Mouse (Mus musculus): Measurements from ENCODE around the gene Gm28048. TPM values are rescaled to one million over a fixed set of nuclear protein-coding genes. Genes with fewer than 3 reads are reported as not detected.

Gene Gm28048
- polyA plus RNA-seq, 1 experiment from 2014 or later: 6.7 TPM

GRCm38 (mm10) chr11:22985510-22985909, 3.6 kb upstream of the Gm28048 start:
- H3K9ac ChIP-seq: no peak overlapping the region
- H3K27me3 ChIP-seq: no peaks in the 10 kb centered on the region
- H3K4me3 ChIP-seq: no peak overlapping the region
- no peak overlapping the region for H3K4me2 ChIP-seq
- peaks cover 23% of the 10 kb centered on the region for H3K4me1 ChIP-seq (replicated peaks)
- WGBS: 81% methylated on average over 3 of the region's 3 CpGs
- no peaks in the 10 kb centered on the region for H3K36me3 ChIP-seq
- H3K9me3 ChIP-seq: no peaks in the 10 kb centered on the region
- no peak overlapping the region for H3K27ac ChIP-seq (replicated peaks)
- ATAC-seq (ENCODE audit: low read depth): no peak

- H3K4me1 ChIP-seq (replicated peaks): peaks cover 39% of the 10 kb centered on the region
- peak overlapping the region; percentile 95; the same call in 1 of the 2 replicates for H3K27ac ChIP-seq (replicated peaks)
- no peaks in the 10 kb centered on the region for H3K9me3 ChIP-seq
- WGBS: 77% methylated on average over 6 of the region's 6 CpGs
- H3K9ac ChIP-seq: no peak overlapping the region
- peak overlapping the region; percentile 84 for H3K4me2 ChIP-seq
- H3K27me3 ChIP-seq: no peaks in the 10 kb centered on the region
- peaks cover 6% of the 10 kb centered on the region for H3K36me3 ChIP-seq
- ATAC-seq (ENCODE audit: low read depth): no peak
- peak overlapping the region; percentile 65; the same call in 1 of the 2 replicates for H3K4me3 ChIP-seq
These were observed 956 bp upstream of the Gm28048 start for GRCm38 (mm10) chr11:22982846-22983245.

GRCm38 (mm10) chr11:22981543-22981950, 343 bp downstream of the Gm28048 start:
- H3K27me3 ChIP-seq: no peaks in the 10 kb centered on the region
- H3K9me3 ChIP-seq: no peaks in the 10 kb centered on the region
- H3K36me3 ChIP-seq: peaks cover 19% of the 10 kb centered on the region
- peak overlapping the region; percentile 65 for H3K4me3 ChIP-seq
- H3K27ac ChIP-seq (replicated peaks): peak overlapping the region; percentile 95
- ATAC-seq (ENCODE audit: low read depth): peak; percentile 59
- H3K4me1 ChIP-seq (replicated peaks): peaks cover 52% of the 10 kb centered on the region
- peak overlapping the region; percentile 78 for H3K9ac ChIP-seq
- H3K4me2 ChIP-seq: peak overlapping the region; percentile 84
- 3% methylated on average over 12 of the region's 12 CpGs for WGBS

GRCm38 (mm10) chr11:22981041-22981440, 849 bp downstream of the Gm28048 start:
- Histone ChIP-seq H3K27me3 (no peaks in the 10 kb centered on the region), H3K9ac (peak overlapping the region; percentile 78), H3K27ac (replicated peaks) (no peak overlapping the region), H3K4me3 (peak overlapping the region; percentile 65), H3K4me1 (replicated peaks) (peaks cover 57% of the 10 kb centered on the region), H3K4me2 (peak overlapping the region; percentile 84), H3K9me3 (no peaks in the 10 kb centered on the region), H3K36me3 (peaks cover 23% of the 10 kb centered on the region)
- 43% methylated on average over 4 of the region's 4 CpGs for WGBS
- ATAC-seq (ENCODE audit: low read depth): peak; percentile 9; the same call in 1 of the 2 replicates

- ATAC-seq (ENCODE audit: low read depth): no peak
- no peaks in the 10 kb centered on the region for H3K9me3 ChIP-seq
- H3K36me3 ChIP-seq: peaks cover 26% of the 10 kb centered on the region
- H3K4me3 ChIP-seq: no peak overlapping the region
- H3K4me1 ChIP-seq (replicated peaks): peaks cover 72% of the 10 kb centered on the region
- no peak overlapping the region for H3K9ac ChIP-seq
- no peak overlapping the region for H3K4me2 ChIP-seq
- no peaks in the 10 kb centered on the region for H3K27me3 ChIP-seq
- whole genome bisulfite sequencing: 85% methylated on average over 1 of the region's 1 CpGs
- no peak overlapping the region for H3K27ac ChIP-seq (replicated peaks)
These were observed 2.7 kb downstream of the Gm28048 start for GRCm38 (mm10) chr11:22979221-22979620.

GRCm38 (mm10) chr11:22978711-22979110, 3.2 kb downstream of the Gm28048 start:
- 26% methylated on average over 1 of the region's 1 CpGs for WGBS

GRCm38 (mm10) chr11:22978215-22978614, 3.7 kb downstream of the Gm28048 start:
- no peak for ATAC-seq (ENCODE audit: low read depth)
- H3K9ac ChIP-seq: no peak overlapping the region
- H3K27ac ChIP-seq (replicated peaks): no peak overlapping the region
- 0 out of 2 replicates have a peak, but pooled peaks cover 8% of the 10 kb centered on the region for H3K9me3 ChIP-seq
- H3K4me1 ChIP-seq (replicated peaks): peaks cover 77% of the 10 kb centered on the region
- H3K36me3 ChIP-seq: peaks cover 36% of the 10 kb centered on the region
- H3K4me3 ChIP-seq: no peak overlapping the region
- H3K4me2 ChIP-seq: no peak overlapping the region
- no peaks in the 10 kb centered on the region for H3K27me3 ChIP-seq
- 96% methylated on average over 3 of the region's 3 CpGs for WGBS

More at GRCm38 (mm10) chr11:22978711-22979110, 3.2 kb downstream of the Gm28048 start:
- H3K4me2 ChIP-seq: no peak overlapping the region
- peaks cover 77% of the 10 kb centered on the region for H3K4me1 ChIP-seq (replicated peaks)
- no peak overlapping the region for H3K27ac ChIP-seq (replicated peaks)
- no peaks in the 10 kb centered on the region for H3K27me3 ChIP-seq
- no peak for ATAC-seq (ENCODE audit: low read depth)
- H3K36me3 ChIP-seq: peaks cover 31% of the 10 kb centered on the region
- no peak overlapping the region for H3K4me3 ChIP-seq
- 0 out of 2 replicates have a peak, but pooled peaks cover 3% of the 10 kb centered on the region for H3K9me3 ChIP-seq
- H3K9ac ChIP-seq: no peak overlapping the region

GRCm38 (mm10) chr11:22973599-22973998, 8.3 kb downstream of the Gm28048 start:
- peaks cover 33% of the 10 kb centered on the region for H3K9me3 ChIP-seq
- H3K4me2 ChIP-seq: peak overlapping the region; percentile 72
- 46% methylated on average over 14 of the region's 14 CpGs for WGBS
- H3K9ac ChIP-seq: peak overlapping the region; percentile 73
- peak overlapping the region; percentile 82 for H3K27ac ChIP-seq (replicated peaks)
- peaks cover 39% of the 10 kb centered on the region for H3K36me3 ChIP-seq
- no peak for ATAC-seq (ENCODE audit: low read depth)
- H3K4me3 ChIP-seq: peak overlapping the region; percentile 60
- peaks cover 43% of the 10 kb centered on the region for H3K4me1 ChIP-seq (replicated peaks)
- H3K27me3 ChIP-seq: no peaks in the 10 kb centered on the region

GRCm38 (mm10) chr11:22972746-22973526, 9.0 kb downstream of the Gm28048 start:
- H3K27ac ChIP-seq (replicated peaks): peak overlapping the region; percentile 82
- H3K36me3 ChIP-seq: peaks cover 35% of the 10 kb centered on the region
- ATAC-seq (ENCODE audit: low read depth): peak; percentile 69
- no peaks in the 10 kb centered on the region for H3K27me3 ChIP-seq
- peak overlapping the region; percentile 72 for H3K4me2 ChIP-seq
- peak overlapping the region; percentile 60 for H3K4me3 ChIP-seq
- peak overlapping the region; percentile 73 for H3K9ac ChIP-seq
- peaks cover 33% of the 10 kb centered on the region for H3K9me3 ChIP-seq
- WGBS: 48% methylated on average over 43 of the region's 46 CpGs
- peaks cover 39% of the 10 kb centered on the region for H3K4me1 ChIP-seq (replicated peaks)

GRCm38 (mm10) chr11:22971835-22972709, 9.8 kb downstream of the Gm28048 start, which contains the start of gene Zrsr1:
Gene Zrsr1, plus strand, starts transcription at chr11:22972005.
- H3K4me2 ChIP-seq: peak within 1 kb of the TSS; percentile 70
- H3K4me1 ChIP-seq (replicated peaks): peaks cover 30% of the 10 kb centered on the region
- H3K4me3 ChIP-seq: peak within 1 kb of the TSS; percentile 60
- H3K27me3 ChIP-seq: no peaks in the 10 kb centered on the region
- WGBS: 54% methylated on average over 56 of the region's 56 CpGs
- H3K9me3 ChIP-seq: peaks cover 41% of the 10 kb centered on the region
- H3K9ac ChIP-seq: peak within 1 kb of the TSS; percentile 72
- peaks cover 27% of the 10 kb centered on the region for H3K36me3 ChIP-seq
- H3K27ac ChIP-seq (replicated peaks): peak within 1 kb of the TSS; percentile 81
- peak; percentile 85 for ATAC-seq (ENCODE audit: low read depth)

- H3K4me2 ChIP-seq: no peak overlapping the region
- H3K36me3 ChIP-seq: peaks cover 22% of the 10 kb centered on the region
- no peak overlapping the region for H3K9ac ChIP-seq
- H3K9me3 ChIP-seq: peaks cover 45% of the 10 kb centered on the region
- peaks cover 15% of the 10 kb centered on the region for H3K4me1 ChIP-seq (replicated peaks)
- WGBS: 100% methylated on average over 1 of the region's 1 CpGs
- no peak overlapping the region for H3K27ac ChIP-seq (replicated peaks)
- ATAC-seq (ENCODE audit: low read depth): no peak
- no peaks in the 10 kb centered on the region for H3K27me3 ChIP-seq
- H3K4me3 ChIP-seq: no peak overlapping the region
These were observed 11.3 kb downstream of the Gm28048 start for GRCm38 (mm10) chr11:22970546-22970945.

GRCm38 (mm10) chr11:22969486-22969885, 12.4 kb downstream of the Gm28048 start:
- peaks cover 45% of the 10 kb centered on the region for H3K9me3 ChIP-seq
- no peak for ATAC-seq (ENCODE audit: low read depth)
- H3K4me1 ChIP-seq (replicated peaks): peaks cover 7% of the 10 kb centered on the region

More at GRCm38 (mm10) chr11:22969486-22969885, 12.4 kb downstream of the Gm28048 start:
- Histone ChIP-seq H3K4me2 (no peak overlapping the region), H3K9ac (no peak overlapping the region), H3K4me3 (no peak overlapping the region), H3K27ac (replicated peaks) (no peak overlapping the region), H3K27me3 (no peaks in the 10 kb centered on the region), H3K36me3 (peaks cover 22% of the 10 kb centered on the region)
- WGBS: 68% methylated on average over 6 of the region's 6 CpGs
